Mouse (Mus musculus) ES-E14 (cell line): ENCODE data around the gene Calhm3. TPM values are rescaled to one million over a fixed set of nuclear protein-coding genes. Genes with fewer than 3 reads are reported as not detected.

Experiments used
- DNase-seq: peaks from one replicate; pipeline ENCODE4 v3.0.0-alpha.2; 2013; ENCODE audit warnings: low read depth, low spot score
- H3K27ac ChIP-seq: 2 replicates; pipeline ENCODE4 v1.5.1; 2012; ENCODE audit warnings: low read depth, mild to moderate bottlenecking, low read length, moderate library complexity, mixed read lengths; ENCODE audit not compliant: poor library complexity, insufficient read depth, severe bottlenecking
- H3K36me3 ChIP-seq: 2 replicates; pipeline ENCODE4 v1.6.1; 2012; ENCODE audit warnings: mild to moderate bottlenecking, low read length, moderate library complexity, mixed read lengths; ENCODE audit not compliant: control insufficient read depth, poor library complexity, insufficient read depth, severe bottlenecking
- H3K4me1 ChIP-seq, 2 experiments: fragments of 150-350 bp in 1 of 2; sonication (generic) in 1 of 2; 2 replicates each; pipeline ENCODE4 v1.6.1; 2012; ENCODE audit warnings: low read length in 2 of 2, mild to moderate bottlenecking in 1 of 2, mixed read lengths in 1 of 2; ENCODE audit not compliant: control insufficient read depth in 2 of 2, insufficient read depth in 2 of 2, poor library complexity in 1 of 2
- H3K4me3 ChIP-seq, 2 experiments: fragments of 150-350 bp in 1 of 2; sonication (generic) in 1 of 2; 2 replicates each; pipeline ENCODE4 v1.5.1; 2012; ENCODE audit warnings: low read length in 2 of 2, low read depth in 1 of 2, mild to moderate bottlenecking in 1 of 2, mixed read lengths in 1 of 2; ENCODE audit not compliant: insufficient read depth in 1 of 2, poor library complexity in 1 of 2, severe bottlenecking in 1 of 2
- H3K9ac ChIP-seq: 2 replicates; pipeline ENCODE4 v1.6.1; 2012; ENCODE audit warnings: low read depth, mild to moderate bottlenecking, low read length, mixed read lengths; ENCODE audit not compliant: poor library complexity, insufficient read depth, severe bottlenecking
- H3K9me3 ChIP-seq: fragments of 150-350 bp; sonication (generic); 2 replicates; pipeline ENCODE4 v1.6.1; 2012; ENCODE audit warnings: low read depth, mild to moderate bottlenecking, low read length; ENCODE audit not compliant: control insufficient read depth, insufficient read depth
- CHD2 ChIP-seq: IDR thresholded peaks from 2 replicates; pipeline ENCODE4 v1.6.1; 2014; ENCODE audit warnings: mild to moderate bottlenecking, low read depth, low read length, inconsistent platforms
- HCFC1 ChIP-seq: IDR thresholded peaks from 2 replicates; pipeline ENCODE4 v1.6.1; 2012; ENCODE audit warnings: low read length, inconsistent platforms, borderline replicate concordance; ENCODE audit not compliant: insufficient read depth
- MAFK ChIP-seq: IDR thresholded peaks from 2 replicates; pipeline ENCODE4 v1.6.1; 2014; ENCODE audit warnings: mild to moderate bottlenecking, low read depth, low read length, inconsistent platforms; ENCODE audit not compliant: insufficient read depth
- ZC3H11A ChIP-seq: IDR thresholded peaks from 2 replicates; pipeline ENCODE4 v1.6.1; 2012; ENCODE audit warnings: low read depth, mild to moderate bottlenecking, inconsistent platforms, low read length, borderline replicate concordance
- ZNF384 ChIP-seq: IDR thresholded peaks from 2 replicates; pipeline ENCODE4 v1.6.1; 2012; ENCODE audit warnings: low read depth, low read length, inconsistent platforms
- in situ Hi-C, 2 experiments: fragments of 600-800 bp; cut with MboI; formaldehyde crosslinking; loops; one replicate each; pipeline ENCODE4 v1.15.1; 2025; ENCODE audit warnings: low sequenced_read_pairs in 2 of 2, inconsistent platforms in 1 of 2; ENCODE audit not compliant: unreplicated experiment in 2 of 2
- total RNA-seq: library from RNA; depleted of rRNA; stranded (reverse); fragments of 300-350 nt; gene quantifications from 2 replicates; pipeline ENCODE4 v1.2.3, GENCODE M21; 2012

Calhm3 gene
- total RNA-seq, 1 experiment, result 2.8 TPM

- Histone ChIP-seq H3K9me3 (no peaks in the 10 kb centered on the region), H3K4me3 (no peak overlapping the region), H3K9ac (no peak overlapping the region), H3K36me3 (no peaks in the 10 kb centered on the region), H3K4me1 (peaks cover 9 to 25% of the 10 kb centered on the region in 2 experiments), H3K27ac (no peak overlapping the region)
- in situ Hi-C loops, result no loop called here
- DNase-seq, result no peak
- TF ChIP-seq ZNF384 (no peak), CHD2 (no peak), MAFK (no peak), HCFC1 (no peak), ZC3H11A (no peak)
These were observed 29.1 kb upstream of the Calhm3 start for GRCm38 (mm10) chr19:47186514-47187275.

GRCm38 (mm10) chr19:47184736-47185135 lies 27.2 kb upstream of the Calhm3 start:
- in situ Hi-C loops, result no loop called here
- H3K27ac ChIP-seq, result no peak overlapping the region
- no peak for TF ChIP-seq CHD2
- no peak for TF ChIP-seq ZC3H11A
- no peak for TF ChIP-seq ZNF384
- TF ChIP-seq HCFC1, result no peak
- no peak for TF ChIP-seq MAFK
- H3K9me3 ChIP-seq, result no peaks in the 10 kb centered on the region
- no peak overlapping the region for H3K9ac ChIP-seq
- H3K4me1 ChIP-seq, result peaks cover 6 to 20% of the 10 kb centered on the region in 2 experiments
- no peaks in the 10 kb centered on the region for H3K36me3 ChIP-seq
- H3K4me3 ChIP-seq, result no peak overlapping the region
- DNase-seq, result no peak

GRCm38 (mm10) chr19:47184221-47184620 lies 26.7 kb upstream of the Calhm3 start:
- no peak overlapping the region for H3K27ac ChIP-seq
- H3K4me3 ChIP-seq, result no peak overlapping the region
- no peaks in the 10 kb centered on the region for H3K36me3 ChIP-seq
- peaks cover 6 to 20% of the 10 kb centered on the region in 2 experiments for H3K4me1 ChIP-seq
- in situ Hi-C loops, result no loop called here
- H3K9ac ChIP-seq, result no peak overlapping the region
- TF ChIP-seq MAFK, result no peak
- TF ChIP-seq ZNF384, result no peak
- no peak for TF ChIP-seq ZC3H11A
- no peak for TF ChIP-seq HCFC1
- TF ChIP-seq CHD2, result no peak
- no peak for DNase-seq
- no peaks in the 10 kb centered on the region for H3K9me3 ChIP-seq

- TF ChIP-seq MAFK, result no peak
- no peak for TF ChIP-seq CHD2
- TF ChIP-seq ZNF384, result no peak
- no peak for TF ChIP-seq HCFC1
- no peak for TF ChIP-seq ZC3H11A
- Histone ChIP-seq H3K4me3 (peak overlapping the region; percentile 72 to 96; a peak in 3 of 4 replicates), H3K36me3 (no peaks in the 10 kb centered on the region), H3K9ac (no peak overlapping the region), H3K4me1 (peaks cover 4 to 15% of the 10 kb centered on the region in 2 experiments), H3K27ac (no peak overlapping the region), H3K9me3 (no peaks in the 10 kb centered on the region)
- no peak for DNase-seq
- in situ Hi-C loops, result no loop called here
These were observed 22.4 kb upstream of the Calhm3 start for GRCm38 (mm10) chr19:47180011-47180410.
